Mouse (Mus musculus) heart, embryonic 16.5 days (tissue): Measurements from ENCODE around the gene Aig1. TPM values are rescaled to one million over a fixed set of nuclear protein-coding genes. Genes with fewer than 3 reads are reported as not detected.

Experiments used
- ATAC-seq: fragments of 200-750 bp; cut with Nextera tagmentation; replicated peaks from 2 replicates; pipeline ENCODE4 v1.8.0; 2017; ENCODE audit warnings: moderate number of reproducible peaks; ENCODE audit not compliant: insufficient read depth, low FRiP score; ENCODE audit errors: extremely low read depth
- H3K27ac ChIP-seq: fragments of 300-500 bp; sonication (generic); 2 replicates; pipeline ENCODE4 v1.5.1; 2014; ENCODE audit warnings: mild to moderate bottlenecking, low read length, control low read depth, moderate library complexity
- H3K27me3 ChIP-seq: fragments of 300-500 bp; sonication (generic); 2 replicates; pipeline ENCODE4 v1.6.1; 2014; ENCODE audit warnings: low read length, mixed read lengths; ENCODE audit not compliant: control insufficient read depth, insufficient read depth
- H3K36me3 ChIP-seq: fragments of 300-500 bp; sonication (generic); 2 replicates; pipeline ENCODE4 v1.6.1; 2014; ENCODE audit not compliant: control insufficient read depth, insufficient read depth
- H3K4me1 ChIP-seq: fragments of 300-500 bp; sonication (generic); 2 replicates; pipeline ENCODE4 v1.6.1; 2014; ENCODE audit warnings: low read length, mixed read lengths; ENCODE audit not compliant: control insufficient read depth, insufficient read depth
- H3K4me2 ChIP-seq: fragments of 300-500 bp; sonication (generic); 2 replicates; pipeline ENCODE4 v1.6.1; 2014; ENCODE audit warnings: low read depth, mild to moderate bottlenecking, control low read depth, low read length
- H3K4me3 ChIP-seq: fragments of 300-500 bp; sonication (generic); 2 replicates; pipeline ENCODE4 v1.5.1; 2014; ENCODE audit warnings: mild to moderate bottlenecking, control low read depth, low read length
- H3K9ac ChIP-seq: fragments of 300-500 bp; sonication (generic); 2 replicates; pipeline ENCODE4 v1.6.1; 2014; ENCODE audit warnings: low read length, control low read depth
- H3K9me3 ChIP-seq: fragments of 300-500 bp; sonication (generic); replicated peaks from 2 replicates; pipeline ENCODE4 v1.6.1; 2016; ENCODE audit warnings: low read length; ENCODE audit not compliant: control insufficient read depth
- WGBS: fragments of 180-500 bp; shearing (Covaris S2); extraction: QIAGEN DNeasy Blood & Tissue Kit; methylation state at CpG from one replicate; pipeline ENCODE4 v1.1.7; 2014; 5-methylcytosine and 5-hydroxymethylcytosine counted together
- polyA plus RNA-seq: library from polyadenylated mRNA; unstranded; fragments of >200 nt; fragmentation: Nextera tagmentation; extraction: Ambion mirVana; gene quantifications from 2 replicates; pipeline ENCODE4 v1.2.1, GENCODE M21; 2015

Gene Aig1
- polyA plus RNA-seq, 1 experiment from 2014 or later = 69.5 TPM

DNA sequence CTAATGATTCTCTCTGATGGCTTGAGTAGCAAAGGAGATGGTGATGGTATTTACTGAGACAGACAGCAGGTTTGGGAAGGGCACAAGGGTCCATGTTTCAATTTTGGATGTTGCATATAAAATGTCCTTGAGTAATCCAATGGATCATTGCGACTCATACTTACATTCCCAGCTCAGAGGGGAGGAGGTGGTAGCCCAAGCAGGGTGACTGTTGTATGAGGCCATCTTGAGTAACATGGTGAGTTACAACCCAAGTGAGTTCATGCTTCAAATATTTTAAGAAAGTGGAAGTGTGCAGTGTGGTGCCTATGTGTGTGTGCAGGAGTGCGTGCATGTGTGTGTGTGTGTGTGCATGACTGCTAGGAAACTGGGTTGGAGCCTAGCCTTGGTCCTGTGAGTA, 93.4 kb downstream of the Aig1 start:
- Histone ChIP-seq H3K4me1 (peaks cover 5% of the 10 kb centered on the region), H3K27ac (no peak overlapping the region), H3K36me3 (no peaks in the 10 kb centered on the region), H3K4me2 (no peak overlapping the region), H3K4me3 (no peak overlapping the region), H3K9ac (no peak overlapping the region), H3K9me3 (no peaks in the 10 kb centered on the region), H3K27me3 (no peaks in the 10 kb centered on the region)
- 98% methylated on average over 2 of the region's 2 CpGs for WGBS
- no peak for ATAC-seq

- H3K36me3 ChIP-seq = no peaks in the 10 kb centered on the region
- H3K27ac ChIP-seq = no peak overlapping the region
- 90% methylated on average over 3 of the region's 3 CpGs for WGBS
- H3K27me3 ChIP-seq = no peaks in the 10 kb centered on the region
- H3K4me2 ChIP-seq = no peak overlapping the region
- peaks cover 5% of the 10 kb centered on the region for H3K4me1 ChIP-seq
- ATAC-seq = no peak
- no peaks in the 10 kb centered on the region for H3K9me3 ChIP-seq
- H3K4me3 ChIP-seq = no peak overlapping the region
- no peak overlapping the region for H3K9ac ChIP-seq
Measured at GRCm38 (mm10) chr10:13774910-13775309, 93.9 kb downstream of the Aig1 start.

- Histone ChIP-seq H3K27ac (no peak overlapping the region), H3K4me2 (no peak overlapping the region), H3K9ac (no peak overlapping the region), H3K9me3 (no peaks in the 10 kb centered on the region), H3K36me3 (no peaks in the 10 kb centered on the region), H3K27me3 (no peaks in the 10 kb centered on the region), H3K4me1 (peaks cover 7% of the 10 kb centered on the region), H3K4me3 (no peak overlapping the region)
- 43% methylated on average over 1 of the region's 1 CpGs for WGBS
- no peak for ATAC-seq
Measured at GRCm38 (mm10) chr10:13770720-13771119, 98.1 kb downstream of the Aig1 start.

DNA sequence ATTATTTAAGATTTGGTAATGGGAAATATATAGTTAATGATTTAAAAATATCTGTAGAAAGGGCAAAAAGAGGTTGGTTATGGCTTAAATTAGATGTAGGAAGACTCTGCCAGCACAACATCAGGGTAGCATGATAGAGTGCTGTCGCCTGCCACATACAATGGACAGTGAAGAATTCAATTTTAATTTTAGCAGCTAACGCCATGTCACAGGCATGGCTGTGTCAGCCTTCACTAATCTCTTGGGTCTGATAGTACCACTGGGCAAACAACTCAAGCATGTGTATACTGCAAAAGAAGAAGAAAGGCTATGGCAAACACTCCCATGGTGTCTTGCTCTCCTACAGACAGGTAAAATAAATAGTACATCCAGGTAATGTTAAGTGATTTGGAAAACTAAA, 99.0 kb downstream of the Aig1 start:
- H3K36me3 ChIP-seq = no peaks in the 10 kb centered on the region
- H3K27ac ChIP-seq = peak overlapping the region; percentile 56; the same call in 1 of the 2 replicates
- WGBS = 40% methylated on average over 2 of the region's 2 CpGs
- no peaks in the 10 kb centered on the region for H3K9me3 ChIP-seq
- H3K4me2 ChIP-seq = peak overlapping the region; percentile 23; the same call in 1 of the 2 replicates
- no peak overlapping the region for H3K4me3 ChIP-seq
- peaks cover 7% of the 10 kb centered on the region for H3K4me1 ChIP-seq
- ATAC-seq = peak; percentile 83
- H3K9ac ChIP-seq = no peak overlapping the region
- H3K27me3 ChIP-seq = no peaks in the 10 kb centered on the region

DNA sequence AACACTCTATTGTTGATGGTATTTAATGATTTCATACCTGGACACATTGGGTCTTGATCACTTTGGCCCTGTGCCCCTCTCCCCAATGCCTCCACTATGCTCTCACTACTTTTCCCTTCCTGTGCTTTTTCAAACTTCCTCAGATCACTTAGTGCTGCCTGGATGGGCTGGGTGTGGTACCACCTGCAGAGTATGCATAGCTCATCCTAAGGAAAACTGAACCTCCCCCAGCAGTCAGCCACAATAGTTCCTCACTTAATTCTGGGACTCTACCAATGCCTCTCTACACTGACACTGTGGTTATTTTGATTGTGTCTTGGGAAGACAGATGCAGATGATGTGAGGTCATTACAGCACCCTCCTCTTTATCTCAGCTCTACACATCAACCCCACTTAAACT, 99.9 kb downstream of the Aig1 start:
- H3K4me1 ChIP-seq = peaks cover 7% of the 10 kb centered on the region
- no peak overlapping the region for H3K4me3 ChIP-seq
- no peak overlapping the region for H3K27ac ChIP-seq
- no peak overlapping the region for H3K4me2 ChIP-seq
- ATAC-seq = no peak
- no peak overlapping the region for H3K9ac ChIP-seq
- H3K36me3 ChIP-seq = no peaks in the 10 kb centered on the region
- H3K9me3 ChIP-seq = no peaks in the 10 kb centered on the region
- no peaks in the 10 kb centered on the region for H3K27me3 ChIP-seq

- ATAC-seq = no peak
- no peak overlapping the region for H3K4me3 ChIP-seq
- H3K4me2 ChIP-seq = no peak overlapping the region
- peaks cover 7% of the 10 kb centered on the region for H3K4me1 ChIP-seq
- H3K36me3 ChIP-seq = no peaks in the 10 kb centered on the region
- no peak overlapping the region for H3K9ac ChIP-seq
- no peaks in the 10 kb centered on the region for H3K9me3 ChIP-seq
- WGBS = 85% methylated on average over 6 of the region's 6 CpGs
- no peak overlapping the region for H3K27ac ChIP-seq
- no peaks in the 10 kb centered on the region for H3K27me3 ChIP-seq
Measured at GRCm38 (mm10) chr10:13767076-13767475, 101.7 kb downstream of the Aig1 start.

DNA sequence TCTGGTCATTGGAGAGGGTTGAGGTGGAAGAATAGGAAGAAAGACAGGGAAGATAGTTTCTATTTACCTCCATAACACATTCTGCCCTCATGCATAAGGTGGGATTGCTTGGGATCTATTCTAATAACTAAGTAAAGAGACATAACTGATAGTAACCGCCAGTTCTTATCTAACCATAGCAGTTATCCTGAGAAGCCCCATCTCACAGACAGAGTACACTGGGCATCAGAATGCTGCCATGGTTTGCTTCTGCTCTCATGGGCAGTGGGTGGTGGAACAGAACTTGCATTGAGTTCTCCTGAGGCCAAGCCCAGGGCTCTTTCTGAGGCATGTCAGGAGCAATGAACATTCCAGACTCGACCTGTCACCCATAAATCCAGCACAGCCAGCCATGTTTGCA, 105.6 kb downstream of the Aig1 start:
- no peak for ATAC-seq
- H3K9me3 ChIP-seq = no peaks in the 10 kb centered on the region
- 62% methylated on average over 2 of the region's 2 CpGs for WGBS
- H3K36me3 ChIP-seq = no peaks in the 10 kb centered on the region
- H3K4me3 ChIP-seq = no peak overlapping the region
- no peak overlapping the region for H3K4me2 ChIP-seq
- H3K9ac ChIP-seq = no peak overlapping the region
- H3K27ac ChIP-seq = no peak overlapping the region
- H3K27me3 ChIP-seq = no peaks in the 10 kb centered on the region
- H3K4me1 ChIP-seq = no peaks in the 10 kb centered on the region

DNA sequence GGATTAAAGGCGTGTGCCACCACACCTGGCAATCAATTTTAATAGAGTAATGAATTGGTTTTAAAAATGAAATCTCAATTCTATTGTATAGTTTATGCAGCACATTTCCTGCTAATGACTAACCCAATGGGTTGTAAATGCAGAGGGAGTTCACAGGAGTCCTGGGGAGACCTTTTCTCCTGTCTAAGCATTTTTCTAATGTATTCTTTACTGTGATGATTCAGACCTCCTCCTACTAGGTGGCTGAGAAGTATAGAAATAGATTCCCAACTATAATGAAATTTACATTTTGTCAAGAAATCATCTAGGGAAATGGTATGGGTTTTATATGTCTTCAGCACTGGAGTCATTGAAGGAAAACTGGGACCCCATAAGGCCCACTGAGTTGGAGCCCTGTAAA, 114.1 kb downstream of the Aig1 start:
- WGBS = 100% methylated on average over 1 of the region's 1 CpGs
- Histone ChIP-seq H3K4me2 (no peak overlapping the region), H3K36me3 (peaks cover 6% of the 10 kb centered on the region; the same call in 1 of the 2 replicates), H3K9me3 (no peaks in the 10 kb centered on the region), H3K27me3 (no peaks in the 10 kb centered on the region), H3K9ac (no peak overlapping the region), H3K4me3 (no peak overlapping the region), H3K27ac (no peak overlapping the region), H3K4me1 (no peaks in the 10 kb centered on the region)
- ATAC-seq = no peak

GRCm38 (mm10) chr10:13753777-13754176, 115.0 kb downstream of the Aig1 start:
- no peaks in the 10 kb centered on the region for H3K9me3 ChIP-seq
- WGBS = 86% methylated on average over 5 of the region's 5 CpGs
- H3K27ac ChIP-seq = no peak overlapping the region
- H3K4me2 ChIP-seq = no peak overlapping the region
- no peaks in the 10 kb centered on the region for H3K4me1 ChIP-seq
- no peak overlapping the region for H3K4me3 ChIP-seq
- no peaks in the 10 kb centered on the region for H3K27me3 ChIP-seq
- ATAC-seq = no peak
- H3K36me3 ChIP-seq = peaks cover 6% of the 10 kb centered on the region; the same call in 1 of the 2 replicates
- no peak overlapping the region for H3K9ac ChIP-seq
